Mouse (Mus musculus) MEL (cell line): Measurements from ENCODE around the gene Msl1.

Experiments used
- CTCF ChIP-seq, 3 experiments: IDR thresholded peaks in 2 of 3; conservative IDR thresholded peaks in 1 of 3; 2 replicates each; pipeline ENCODE4 v1.5.1; 2011 to 2012; ENCODE audit warnings: low read length in 3 of 3, low read depth in 2 of 3, mild to moderate bottlenecking in 2 of 3, improper control_type of control experiment in 1 of 3, inconsistent platforms in 1 of 3, mixed read lengths in 1 of 3, moderate library complexity in 1 of 3; ENCODE audit not compliant: control insufficient read depth in 1 of 3, insufficient read depth in 1 of 3, poor library complexity in 1 of 3, severe bottlenecking in 1 of 3
- MAX ChIP-seq: IDR thresholded peaks from 2 replicates; pipeline ENCODE4 v1.6.1; 2011; ENCODE audit warnings: low read length, improper control_type of control experiment
- MEF2A ChIP-seq: IDR thresholded peaks from 2 replicates; pipeline ENCODE4 v1.6.1; 2014; ENCODE audit warnings: low read depth, mild to moderate bottlenecking, inconsistent platforms, low read length, improper control_type of control experiment; ENCODE audit not compliant: poor library complexity, insufficient replicate concordance, severe bottlenecking; ENCODE audit errors: extremely low read depth
- MYB ChIP-seq: IDR thresholded peaks from 2 replicates; pipeline ENCODE4 v1.6.1; 2011; ENCODE audit warnings: mild to moderate bottlenecking, low read depth, low read length, improper control_type of control experiment
- NRF1 ChIP-seq: IDR thresholded peaks from 2 replicates; pipeline ENCODE4 v1.6.1; 2014; ENCODE audit warnings: low read depth, mild to moderate bottlenecking, inconsistent platforms, low read length, improper control_type of control experiment, moderate library complexity; ENCODE audit not compliant: poor library complexity, insufficient read depth, severe bottlenecking
- POLR2A ChIP-seq, 2 experiments: IDR thresholded peaks; 2 replicates each; pipeline ENCODE4 v1.6.1; 2011 to 2012; ENCODE audit warnings: low read length in 2 of 2, mild to moderate bottlenecking in 2 of 2, control low read depth in 1 of 2, improper control_type of control experiment in 1 of 2, low read depth in 1 of 2, moderate library complexity in 1 of 2; ENCODE audit not compliant: control insufficient read depth in 1 of 2, insufficient read depth in 1 of 2, poor library complexity in 1 of 2
- RCOR1 ChIP-seq: IDR thresholded peaks from 2 replicates; pipeline ENCODE4 v1.6.1; 2012; ENCODE audit warnings: low read depth, mild to moderate bottlenecking, inconsistent platforms, low read length, improper control_type of control experiment
- TCF12 ChIP-seq: IDR thresholded peaks from 2 replicates; pipeline ENCODE4 v1.6.1; 2014; ENCODE audit warnings: low read depth, mild to moderate bottlenecking, inconsistent platforms, low read length, improper control_type of control experiment, moderate library complexity
- ZKSCAN1 ChIP-seq: IDR thresholded peaks from 2 replicates; pipeline ENCODE4 v1.6.1; 2012; ENCODE audit warnings: low read depth, mild to moderate bottlenecking, inconsistent platforms, low read length, improper control_type of control experiment, moderate library complexity

DNA sequence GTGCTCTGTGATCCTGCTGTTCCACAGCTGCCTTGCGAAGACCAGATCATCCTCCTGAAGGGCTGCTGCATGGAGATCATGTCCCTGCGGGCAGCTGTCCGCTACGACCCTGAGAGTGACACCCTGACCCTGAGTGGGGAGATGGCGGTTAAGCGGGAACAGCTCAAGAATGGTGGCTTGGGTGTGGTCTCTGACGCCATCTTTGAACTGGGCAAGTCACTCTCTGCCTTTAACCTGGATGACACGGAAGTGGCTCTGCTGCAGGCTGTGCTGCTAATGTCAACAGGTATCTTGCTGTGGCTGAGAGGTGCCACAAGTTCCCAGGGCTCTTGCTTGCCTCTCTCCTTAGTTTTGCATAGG, 31.8 kb upstream of the Msl1 start:
- TF ChIP-seq MYB: no peak
- TF ChIP-seq MEF2A: no peak
- no peak for TF ChIP-seq CTCF (IDR thresholded peaks at IDR 0.05 in 2 of 3, conservative IDR thresholded peaks at IDR 0.05 in 1 of 3; ENCODE audit: control insufficient read depth in 1 of 3, insufficient read depth in 1 of 3, low read depth in 2 of 3, low read length in 3 of 3, poor library complexity in 1 of 3, severe bottlenecking in 1 of 3)
- TF ChIP-seq NRF1: no peak
- no peak for TF ChIP-seq TCF12
- no peak for TF ChIP-seq POLR2A (IDR thresholded peaks at IDR 0.05; ENCODE audit: control insufficient read depth in 1 of 2, insufficient read depth in 1 of 2, low read depth in 1 of 2, low read length in 2 of 2, poor library complexity in 1 of 2)
- TF ChIP-seq ZKSCAN1: no peak
- TF ChIP-seq RCOR1: no peak
- no peak for TF ChIP-seq MAX
